Mouse (Mus musculus): ENCODE results near the gene Ppp1r9a. TPM values are rescaled to one million over a fixed set of nuclear protein-coding genes. Genes with fewer than 3 reads are reported as not detected.

Ppp1r9a gene
- total RNA-seq, 2 experiments from 2014 or later: 154 to 161 TPM

Other genes with a start within 250 kb of the Ppp1r9a start
- 10 to 100 TPM; 31.3 to 31.6 TPM for gene Sgce, start 155.7 kb upstream of the Ppp1r9a start, total RNA-seq (2021)
- 10 to 100 TPM; 10.4 to 11.9 TPM for gene Peg10, start 155.6 kb upstream of the Ppp1r9a start, total RNA-seq (2021)